Mouse (Mus musculus) stomach, embryonic 14.5 days (tissue): ENCODE measurements around the gene Gfi1b. TPM values are rescaled to one million over a fixed set of nuclear protein-coding genes. Genes with fewer than 3 reads are reported as not detected.

Experiments used
- ATAC-seq: fragments of 200-750 bp; cut with Nextera tagmentation; 2 replicates; pipeline ENCODE4 v1.8.0; 2017; ENCODE audit warnings: low read depth, moderate TSS enrichment; ENCODE audit not compliant: insufficient number of reproducible peaks, insufficient read depth, low FRiP score
- H3K27ac ChIP-seq: fragments of 300-500 bp; sonication (generic); 2 replicates; pipeline ENCODE4 v1.5.1; 2014; ENCODE audit warnings: mild to moderate bottlenecking, low read length, moderate library complexity, mixed read lengths
- H3K27me3 ChIP-seq: fragments of 300-500 bp; sonication (generic); 2 replicates; pipeline ENCODE4 v1.6.1; 2014; ENCODE audit warnings: low read length, control low read depth, mixed read lengths; ENCODE audit not compliant: control insufficient read depth, insufficient read depth
- H3K36me3 ChIP-seq: fragments of 300-500 bp; sonication (generic); 2 replicates; pipeline ENCODE4 v1.6.1; 2014; ENCODE audit warnings: mild to moderate bottlenecking, control low read depth, low read length, moderate library complexity, mixed read lengths; ENCODE audit not compliant: control insufficient read depth, insufficient read depth
- H3K4me1 ChIP-seq: fragments of 300-500 bp; sonication (generic); 2 replicates; pipeline ENCODE4 v1.6.1; 2014; ENCODE audit warnings: low read length, control low read depth, mixed read lengths; ENCODE audit not compliant: control insufficient read depth, insufficient read depth
- H3K4me2 ChIP-seq: fragments of 300-500 bp; sonication (generic); replicated peaks from 2 replicates; pipeline ENCODE4 v1.6.1; 2014; ENCODE audit warnings: low read depth, low read length, control low read depth
- H3K4me3 ChIP-seq: fragments of 300-500 bp; sonication (generic); 2 replicates; pipeline ENCODE4 v1.5.1; 2014; ENCODE audit warnings: low read depth, low read length, control low read depth
- H3K9ac ChIP-seq: fragments of 300-500 bp; sonication (generic); replicated peaks from 2 replicates; pipeline ENCODE4 v1.6.1; 2014; ENCODE audit warnings: low read depth, mild to moderate bottlenecking, control low read depth, low read length, moderate library complexity, mixed read lengths
- H3K9me3 ChIP-seq: fragments of 300-500 bp; sonication (generic); 2 replicates; pipeline ENCODE4 v1.6.1; 2016; ENCODE audit warnings: low read depth, low read length, control low read depth; ENCODE audit not compliant: control insufficient read depth
- WGBS: fragments of 180-500 bp; shearing (Covaris S2); extraction: QIAGEN DNeasy Blood & Tissue Kit; methylation state at CpG from one replicate; pipeline ENCODE4 v1.1.7; 2014; 5-methylcytosine and 5-hydroxymethylcytosine counted together
- polyA plus RNA-seq: library from polyadenylated mRNA; unstranded; fragments of >200 nt; fragmentation: Nextera tagmentation; extraction: Ambion mirVana; gene quantifications from 2 replicates; pipeline ENCODE4 v1.2.1, GENCODE M21; 2014

The Gfi1b gene
- polyA plus RNA-seq, 1 experiment from 2014 or later: 0.55 TPM

DNA sequence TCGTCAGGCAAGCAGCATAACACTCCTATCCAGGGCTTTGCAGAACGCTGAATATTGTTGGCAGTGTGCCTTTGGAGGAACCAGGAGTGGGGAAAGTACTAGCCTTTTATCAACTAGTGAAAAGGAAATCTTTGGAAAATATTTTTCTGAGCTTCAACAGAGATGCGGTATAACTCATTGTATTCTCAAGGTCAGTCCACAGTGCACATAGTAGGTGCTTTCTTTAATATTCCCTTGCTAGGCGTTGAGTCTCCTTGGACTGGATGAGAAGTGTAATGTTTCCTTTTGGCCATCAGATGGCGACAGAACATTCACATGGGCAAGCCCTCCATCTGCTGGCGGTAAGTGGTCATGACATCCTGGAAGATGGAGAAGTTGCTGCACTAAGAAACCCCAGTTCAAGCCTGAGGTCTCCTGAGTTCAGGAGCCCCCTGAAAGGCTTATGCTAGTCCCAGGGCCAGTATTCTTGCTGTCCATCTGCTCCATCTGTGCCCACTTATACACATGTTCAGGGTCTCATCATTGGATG lies 36.7 kb downstream of the Gfi1b start:
- Histone ChIP-seq H3K4me1 (peaks cover 10% of the 10 kb centered on the region), H3K27me3 (no peaks in the 10 kb centered on the region), H3K9ac (no peak overlapping the region), H3K9me3 (no peaks in the 10 kb centered on the region), H3K36me3 (peaks cover 4% of the 10 kb centered on the region), H3K4me2 (no peak overlapping the region), H3K4me3 (no peak overlapping the region), H3K27ac (no peak overlapping the region)
- ATAC-seq: no peak
- 19% methylated on average over 6 of the region's 6 CpGs for WGBS

DNA sequence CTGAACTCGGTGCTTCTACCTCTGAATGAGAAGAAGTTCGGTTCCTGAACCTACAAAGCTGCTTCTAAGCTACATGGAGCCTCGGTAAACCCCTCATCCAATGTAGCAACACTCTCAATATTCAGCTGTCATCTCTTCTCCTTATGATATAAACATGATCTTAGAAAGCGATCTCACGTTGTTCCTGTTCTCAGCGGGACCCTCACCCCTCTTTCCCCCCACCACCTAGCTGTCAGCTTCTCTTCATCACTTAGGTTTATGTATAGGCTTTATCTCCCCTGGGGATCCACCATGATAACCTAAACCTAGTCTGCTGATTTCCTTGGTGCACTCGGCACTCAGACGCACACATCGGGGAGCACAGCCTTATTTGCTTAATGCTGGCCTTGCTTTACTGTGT lies 38.1 kb downstream of the Gfi1b start, which contains the start of gene Gtf3c5:
Gtf3c5 (minus strand) TSS at position 101 of the 400 bp plus-strand sequence.
- H3K27ac ChIP-seq: peak within 1 kb of the TSS; percentile 79
- peak within 1 kb of the TSS; percentile 31; the same call in 1 of the 2 replicates for H3K9ac ChIP-seq
- peaks cover 13% of the 10 kb centered on the region for H3K36me3 ChIP-seq
- peak within 1 kb of the TSS; percentile 59 for H3K4me3 ChIP-seq
- 70% methylated on average over 9 of the region's 9 CpGs for WGBS
- H3K27me3 ChIP-seq: no peaks in the 10 kb centered on the region
- H3K9me3 ChIP-seq: no peaks in the 10 kb centered on the region
- ATAC-seq: no peak
- H3K4me1 ChIP-seq: peaks cover 10% of the 10 kb centered on the region
- peak within 1 kb of the TSS; percentile 69 for H3K4me2 ChIP-seq

DNA sequence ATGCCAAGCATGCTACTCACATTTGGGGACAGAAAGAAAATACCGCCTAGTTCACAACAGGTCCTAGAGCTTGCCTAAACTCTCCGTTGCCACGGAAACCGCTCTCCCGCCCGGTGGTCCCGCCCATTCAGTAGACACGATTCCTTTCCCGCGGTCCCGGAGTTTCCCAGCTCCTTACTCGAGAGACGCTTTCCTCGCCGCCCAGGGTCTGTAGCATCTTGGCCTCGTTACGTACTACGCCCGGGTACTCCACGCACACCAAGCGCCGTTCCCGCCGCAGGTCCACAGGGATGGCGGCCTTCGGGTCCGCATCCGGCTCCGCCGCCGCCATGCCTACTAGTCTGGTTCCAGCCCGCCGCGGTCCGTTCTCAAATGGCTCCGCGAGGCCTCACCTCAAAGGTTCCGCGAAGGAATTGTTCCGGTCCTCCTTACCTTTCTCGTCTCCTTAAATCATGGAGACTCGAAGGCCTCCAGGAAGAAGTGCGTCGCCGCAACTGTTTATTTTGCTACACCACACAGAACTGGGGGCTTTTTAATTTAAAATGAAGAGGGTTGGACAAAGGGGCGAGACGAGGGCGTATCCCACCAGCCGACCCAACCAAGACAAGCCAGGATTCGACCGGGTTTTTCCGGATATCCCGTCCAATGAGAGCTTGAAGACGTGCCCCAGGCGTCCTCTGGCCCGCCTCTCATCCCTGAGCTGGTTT lies 39.0 kb downstream of the Gfi1b start:
- Histone ChIP-seq H3K9ac (peak overlapping the region; percentile 31; the same call in 1 of the 2 replicates), H3K36me3 (peaks cover 21% of the 10 kb centered on the region), H3K4me1 (peaks cover 10% of the 10 kb centered on the region), H3K9me3 (no peaks in the 10 kb centered on the region), H3K4me2 (peak overlapping the region; percentile 69), H3K4me3 (peak overlapping the region; percentile 59), H3K27ac (peak overlapping the region; percentile 79), H3K27me3 (no peaks in the 10 kb centered on the region)
- ATAC-seq: peak; percentile 90
- under 1% methylated on average over 56 of the region's 56 CpGs for WGBS

DNA sequence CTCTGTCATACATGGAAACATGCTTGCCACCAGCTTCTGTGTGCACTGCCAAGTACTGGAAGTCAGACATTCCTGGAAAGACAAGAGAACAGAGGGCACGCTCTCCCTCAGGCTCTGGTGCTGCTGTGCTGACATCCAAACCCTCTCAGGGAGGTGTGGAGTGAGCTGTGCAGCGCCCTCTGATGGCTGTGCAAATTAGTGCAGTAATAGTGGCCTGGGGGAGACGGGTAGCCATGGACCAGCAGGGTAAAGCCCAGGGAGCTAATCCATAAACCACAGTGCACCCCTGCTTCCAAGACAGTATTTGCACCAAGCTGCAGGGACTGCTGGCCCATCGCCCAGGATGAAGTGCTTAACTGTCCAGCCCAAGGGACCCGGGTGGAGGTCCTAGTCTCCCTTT lies 43.8 kb downstream of the Gfi1b start:
- H3K4me3 ChIP-seq: no peak overlapping the region
- H3K36me3 ChIP-seq: peaks cover 51% of the 10 kb centered on the region
- peaks cover 5% of the 10 kb centered on the region; the same call in 1 of the 2 replicates for H3K4me1 ChIP-seq
- no peak overlapping the region for H3K27ac ChIP-seq
- H3K4me2 ChIP-seq: no peak overlapping the region
- no peak overlapping the region for H3K9ac ChIP-seq
- H3K27me3 ChIP-seq: no peaks in the 10 kb centered on the region
- 72% methylated on average over 5 of the region's 5 CpGs for WGBS
- H3K9me3 ChIP-seq: no peaks in the 10 kb centered on the region
- ATAC-seq: no peak

DNA sequence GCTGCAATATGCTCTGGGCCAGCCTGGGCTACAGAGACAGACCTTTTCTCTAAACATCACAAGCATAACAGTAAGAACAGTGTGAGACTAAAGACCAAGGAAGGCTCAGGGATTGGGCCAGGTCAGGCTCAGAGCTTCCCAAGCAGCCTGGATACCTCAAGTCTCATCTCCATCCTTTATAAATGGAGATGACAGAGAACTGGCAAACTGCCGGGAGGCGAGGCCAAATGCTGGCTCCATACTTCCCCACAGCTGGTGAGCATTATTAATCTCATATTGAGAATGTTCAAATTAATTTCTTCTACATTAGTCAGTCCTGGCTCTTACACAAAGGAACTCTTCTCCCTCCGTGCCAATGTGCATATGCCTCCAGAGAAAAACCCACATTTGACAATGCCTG lies 45.0 kb downstream of the Gfi1b start:
- H3K27me3 ChIP-seq: no peaks in the 10 kb centered on the region
- peaks cover 62% of the 10 kb centered on the region for H3K36me3 ChIP-seq
- H3K9me3 ChIP-seq: no peaks in the 10 kb centered on the region
- no peak overlapping the region for H3K27ac ChIP-seq
- peaks cover 3% of the 10 kb centered on the region; the same call in 1 of the 2 replicates for H3K4me1 ChIP-seq
- H3K4me3 ChIP-seq: no peak overlapping the region
- H3K9ac ChIP-seq: no peak overlapping the region
- 85% methylated on average over 3 of the region's 3 CpGs for WGBS
- no peak for ATAC-seq
- H3K4me2 ChIP-seq: no peak overlapping the region

DNA sequence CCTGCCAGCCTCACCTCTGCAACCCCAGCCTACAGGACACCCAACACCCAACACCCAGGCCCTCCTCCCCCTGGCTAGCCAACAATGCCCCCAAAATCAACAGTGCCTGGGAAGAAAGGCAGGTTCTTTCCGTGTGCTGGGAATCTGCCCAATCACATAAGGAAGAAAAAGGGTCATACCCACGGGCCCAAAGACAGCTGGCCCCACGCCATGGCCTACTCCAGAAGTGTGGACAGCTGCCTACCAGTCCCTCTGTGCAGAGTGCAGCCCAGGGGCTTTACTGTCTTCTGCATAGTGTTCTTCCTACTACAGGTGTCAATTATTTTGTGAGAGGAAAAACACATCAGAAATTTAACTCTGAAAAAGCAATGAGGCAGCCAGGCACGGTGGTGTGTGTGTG lies 46.4 kb downstream of the Gfi1b start:
- Histone ChIP-seq H3K4me2 (no peak overlapping the region), H3K27me3 (no peaks in the 10 kb centered on the region), H3K4me1 (no peaks in the 10 kb centered on the region), H3K36me3 (peaks cover 70% of the 10 kb centered on the region), H3K9ac (no peak overlapping the region), H3K27ac (no peak overlapping the region), H3K9me3 (no peaks in the 10 kb centered on the region), H3K4me3 (no peak overlapping the region)
- ATAC-seq: no peak
- WGBS: 86% methylated on average over 4 of the region's 4 CpGs

DNA sequence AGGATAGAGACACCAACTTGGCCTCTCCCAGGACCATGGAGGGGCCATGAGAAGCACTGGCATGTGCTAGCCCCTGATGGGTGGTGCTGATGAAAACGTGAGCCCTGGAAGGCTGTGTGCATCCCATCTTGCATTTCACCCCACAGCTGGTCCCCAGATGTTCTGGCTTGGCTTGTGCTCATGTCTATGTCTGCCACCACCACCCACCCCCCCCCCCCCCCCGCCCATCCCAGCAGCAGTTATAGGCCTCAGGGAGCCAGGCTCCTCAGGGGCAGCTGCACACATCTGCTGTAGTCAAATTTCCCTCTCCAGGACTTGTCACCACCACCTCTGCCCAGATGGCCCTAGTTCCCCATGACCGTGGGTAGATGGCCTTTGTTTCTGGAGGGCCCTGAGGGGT lies 51.9 kb downstream of the Gfi1b start:
- ATAC-seq: no peak
- H3K9ac ChIP-seq: no peak overlapping the region
- 83% methylated on average over 3 of the region's 3 CpGs for WGBS
- no peak overlapping the region for H3K27ac ChIP-seq
- H3K9me3 ChIP-seq: no peaks in the 10 kb centered on the region
- H3K27me3 ChIP-seq: no peaks in the 10 kb centered on the region
- H3K4me2 ChIP-seq: no peak overlapping the region
- no peak overlapping the region for H3K4me3 ChIP-seq
- H3K36me3 ChIP-seq: peaks cover 50% of the 10 kb centered on the region
- H3K4me1 ChIP-seq: no peaks in the 10 kb centered on the region

DNA sequence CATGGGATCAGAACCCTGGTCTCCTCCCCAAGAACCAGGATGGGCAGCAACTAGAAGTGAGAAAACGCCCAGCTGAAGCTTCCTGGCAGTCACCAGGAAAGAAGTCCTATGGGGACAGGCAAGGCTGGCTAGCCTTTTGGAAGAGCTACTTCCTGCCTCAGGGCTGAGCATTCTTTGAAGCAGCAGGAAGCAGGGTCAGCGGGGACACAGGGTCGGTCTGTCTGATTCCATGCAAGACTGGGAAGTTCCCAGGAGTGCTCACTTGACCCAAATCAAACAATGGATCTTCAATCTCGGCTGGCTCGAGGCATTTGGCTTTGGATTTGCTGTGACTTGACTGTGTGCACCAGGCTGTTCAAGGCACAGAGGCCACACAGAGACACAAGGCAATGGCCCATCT lies 55.2 kb downstream of the Gfi1b start:
- H3K27me3 ChIP-seq: no peaks in the 10 kb centered on the region
- no peak overlapping the region for H3K27ac ChIP-seq
- H3K9ac ChIP-seq: no peak overlapping the region
- no peak overlapping the region for H3K4me2 ChIP-seq
- no peak overlapping the region for H3K4me3 ChIP-seq
- peaks cover 30% of the 10 kb centered on the region for H3K36me3 ChIP-seq
- H3K9me3 ChIP-seq: no peaks in the 10 kb centered on the region
- ATAC-seq: no peak
- 78% methylated on average over 5 of the region's 5 CpGs for WGBS
- no peaks in the 10 kb centered on the region for H3K4me1 ChIP-seq
